Mouse (Mus musculus) embryo, embryonic 10 days (tissue): ENCODE data around the gene Dcun1d5.
"Not testable (repeated sequence)": the region's sequence is repeated elsewhere in the genome, so short reads cannot be mapped to it uniquely, and the experiment has no call there.

ENCODE experiments used
- DNase-seq: peaks from one replicate; pipeline ENCODE4 v3.0.0-alpha.2; 2015; ENCODE audit warnings: low spot score

Gene Dcun1d5

DNA sequence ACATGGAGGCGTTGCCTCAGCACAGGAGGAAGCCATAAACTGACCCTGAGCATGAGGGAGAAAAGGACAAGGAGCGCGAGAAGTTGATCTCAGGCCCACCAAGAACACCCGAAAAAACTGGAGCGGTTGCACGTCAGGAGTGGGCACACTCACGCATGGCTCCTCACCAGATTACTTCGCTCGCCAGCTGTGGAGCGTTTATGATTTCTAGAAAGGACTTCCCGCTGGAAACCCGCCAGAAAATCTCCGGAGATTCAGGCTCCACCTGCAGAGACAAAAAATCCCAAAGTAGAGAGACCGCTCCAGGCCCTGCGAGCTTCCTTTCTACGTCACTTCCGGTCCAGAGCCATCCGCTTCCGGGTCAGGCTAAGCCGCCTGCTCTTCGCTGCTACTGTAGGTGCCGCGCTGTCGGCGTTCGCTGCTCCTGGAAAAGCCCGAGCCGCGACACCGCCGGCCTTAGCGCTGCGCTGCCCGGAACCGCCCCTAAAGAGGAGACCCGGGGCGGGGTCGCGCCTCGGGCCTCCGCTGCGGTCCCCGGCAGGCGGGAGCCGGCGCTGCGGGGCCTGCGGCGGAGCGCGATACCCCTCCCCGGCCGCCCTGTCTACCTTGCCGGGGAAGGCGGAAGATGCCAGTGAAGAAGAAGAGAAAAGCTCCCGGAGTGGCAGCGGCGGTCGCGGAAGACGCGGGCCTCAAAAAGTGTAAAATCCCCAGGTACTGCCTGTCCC is at the start of gene Dcun1d5, which contains the start of gene Dync2h1:
Gene Dcun1d5 (plus strand): TSS at position 349 of the 725 bp plus-strand sequence.
Gene Dync2h1 (minus strand): TSS at position 275 of the 725 bp plus-strand sequence.
- peak; percentile 95 for DNase-seq

DNA sequence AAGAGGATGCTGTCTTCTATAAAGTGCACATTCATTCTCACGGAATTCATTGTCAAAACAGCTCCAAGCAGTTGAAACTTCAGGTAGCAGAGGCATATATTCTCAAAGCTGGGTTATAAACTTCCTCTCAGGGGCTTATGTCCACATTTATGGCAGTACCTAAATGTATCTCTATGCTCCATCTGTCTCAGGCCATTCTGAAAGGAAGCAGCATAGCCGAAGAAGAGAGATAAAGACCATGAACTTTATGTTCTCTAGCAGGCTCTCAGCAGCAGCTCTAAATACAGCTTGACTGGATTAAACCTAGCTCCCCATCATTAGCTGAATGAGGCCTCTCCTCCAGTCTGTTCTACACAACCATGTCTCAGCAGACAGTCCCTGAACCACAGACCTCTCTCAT is 29.9 kb upstream of the Dcun1d5 start:
- no peak for DNase-seq

DNA sequence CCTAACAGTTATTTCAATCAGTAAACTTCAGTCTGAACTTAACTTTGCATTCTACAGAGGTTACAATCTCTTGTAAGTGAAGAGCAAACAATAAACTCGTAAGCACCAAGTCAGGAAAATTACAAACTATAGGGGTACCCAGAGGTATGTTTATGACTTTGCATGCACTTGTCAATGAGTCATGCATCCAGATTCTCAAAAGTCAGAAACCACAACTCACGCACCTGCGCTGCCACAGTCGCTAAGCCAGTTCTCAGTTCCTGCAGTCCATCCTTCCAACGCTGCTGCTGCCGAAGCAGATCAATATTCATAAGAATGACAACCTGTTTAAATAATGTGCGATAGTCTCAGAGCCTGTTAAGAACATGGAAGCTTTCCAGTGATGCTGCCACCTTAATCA is 25.7 kb upstream of the Dcun1d5 start:
- DNase-seq, result no peak

DNA sequence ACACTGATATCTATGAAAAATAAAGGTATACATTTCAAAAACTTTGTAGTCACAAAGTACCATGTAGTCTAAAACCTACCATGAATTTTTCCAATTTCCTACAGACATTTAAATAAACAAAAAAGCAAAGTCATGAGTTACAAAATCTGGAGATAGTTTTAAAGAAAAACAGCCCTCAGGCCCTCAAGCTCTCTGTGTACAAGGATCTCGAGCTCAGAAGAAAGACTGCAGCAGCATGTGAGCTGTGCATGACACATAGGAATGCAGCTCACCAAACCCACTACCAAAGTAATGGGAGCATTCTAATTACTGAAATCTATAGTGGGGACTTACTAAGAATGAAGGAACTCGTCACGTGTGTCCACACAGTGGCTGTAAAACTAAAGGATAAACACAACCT is 24.6 kb upstream of the Dcun1d5 start:
- DNase-seq, result no peak

DNA sequence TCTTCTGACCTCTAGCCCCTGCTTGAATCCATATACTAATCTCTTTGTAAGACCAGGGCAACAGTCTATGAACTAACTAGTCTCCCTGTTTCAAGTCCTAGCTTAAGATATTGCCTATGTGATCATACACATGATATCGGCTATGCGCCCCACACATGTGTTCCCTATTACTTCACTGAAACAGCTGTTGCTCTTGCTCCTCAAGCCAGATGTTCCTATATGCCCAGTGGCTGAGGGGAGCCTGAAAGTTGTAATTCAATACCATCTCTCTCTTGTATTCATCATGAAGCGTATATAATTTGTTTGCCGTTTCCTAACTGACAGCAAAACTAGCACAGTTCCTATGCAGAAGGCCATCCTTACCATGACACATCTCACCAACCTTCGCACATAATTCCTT is 23.6 kb upstream of the Dcun1d5 start:
- no peak for DNase-seq

DNA sequence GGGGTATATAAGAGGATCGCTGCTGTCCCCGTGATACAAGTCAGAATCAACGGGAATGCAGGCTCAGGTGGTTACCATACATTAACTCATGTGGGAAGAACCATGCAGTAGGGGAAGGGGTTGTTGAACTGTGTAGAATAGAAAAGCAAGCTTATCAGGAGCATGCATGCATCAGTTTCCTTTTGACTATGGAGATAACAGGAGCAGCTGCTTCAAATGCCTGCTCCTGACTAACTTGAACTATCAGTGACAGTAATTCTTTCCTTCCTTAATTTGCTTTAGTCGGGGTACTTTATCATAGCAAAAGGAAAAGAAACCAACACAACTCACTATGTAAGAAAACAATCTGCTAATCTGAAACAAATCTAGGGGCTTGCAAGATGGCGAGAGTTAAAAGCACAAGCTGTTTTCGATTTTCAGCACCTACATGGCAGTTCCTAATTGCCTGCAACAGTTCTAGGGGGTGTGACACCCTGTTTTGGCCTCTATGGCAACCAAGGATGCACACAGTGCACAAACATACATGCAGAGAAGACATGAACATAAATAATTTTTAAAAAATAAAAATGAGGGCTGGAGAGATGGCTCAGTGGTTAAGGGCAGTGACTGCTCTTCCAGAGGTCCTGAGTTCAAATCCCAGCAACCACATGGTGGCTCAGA is 16.9 kb upstream of the Dcun1d5 start:
- DNase-seq, result no peak

DNA sequence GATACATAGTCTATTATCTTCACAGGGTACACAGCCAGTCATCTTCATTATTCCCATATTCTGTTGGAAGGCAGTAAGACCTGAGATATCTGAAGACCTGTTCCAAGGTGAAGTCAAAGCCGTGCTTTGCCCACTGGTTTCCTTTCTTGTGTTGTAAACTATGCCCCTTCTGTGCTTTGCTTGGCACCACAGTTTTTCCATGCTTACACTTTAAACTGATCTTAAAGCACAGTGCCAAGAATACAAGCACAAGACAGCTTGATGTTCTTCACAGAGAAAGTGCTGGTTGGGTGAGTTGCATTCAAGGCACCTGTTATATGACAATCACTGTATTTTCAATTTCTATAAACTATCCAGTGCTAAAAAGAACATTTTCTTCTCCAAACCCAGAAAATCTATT is 10.6 kb upstream of the Dcun1d5 start:
- DNase-seq, result no peak

DNA sequence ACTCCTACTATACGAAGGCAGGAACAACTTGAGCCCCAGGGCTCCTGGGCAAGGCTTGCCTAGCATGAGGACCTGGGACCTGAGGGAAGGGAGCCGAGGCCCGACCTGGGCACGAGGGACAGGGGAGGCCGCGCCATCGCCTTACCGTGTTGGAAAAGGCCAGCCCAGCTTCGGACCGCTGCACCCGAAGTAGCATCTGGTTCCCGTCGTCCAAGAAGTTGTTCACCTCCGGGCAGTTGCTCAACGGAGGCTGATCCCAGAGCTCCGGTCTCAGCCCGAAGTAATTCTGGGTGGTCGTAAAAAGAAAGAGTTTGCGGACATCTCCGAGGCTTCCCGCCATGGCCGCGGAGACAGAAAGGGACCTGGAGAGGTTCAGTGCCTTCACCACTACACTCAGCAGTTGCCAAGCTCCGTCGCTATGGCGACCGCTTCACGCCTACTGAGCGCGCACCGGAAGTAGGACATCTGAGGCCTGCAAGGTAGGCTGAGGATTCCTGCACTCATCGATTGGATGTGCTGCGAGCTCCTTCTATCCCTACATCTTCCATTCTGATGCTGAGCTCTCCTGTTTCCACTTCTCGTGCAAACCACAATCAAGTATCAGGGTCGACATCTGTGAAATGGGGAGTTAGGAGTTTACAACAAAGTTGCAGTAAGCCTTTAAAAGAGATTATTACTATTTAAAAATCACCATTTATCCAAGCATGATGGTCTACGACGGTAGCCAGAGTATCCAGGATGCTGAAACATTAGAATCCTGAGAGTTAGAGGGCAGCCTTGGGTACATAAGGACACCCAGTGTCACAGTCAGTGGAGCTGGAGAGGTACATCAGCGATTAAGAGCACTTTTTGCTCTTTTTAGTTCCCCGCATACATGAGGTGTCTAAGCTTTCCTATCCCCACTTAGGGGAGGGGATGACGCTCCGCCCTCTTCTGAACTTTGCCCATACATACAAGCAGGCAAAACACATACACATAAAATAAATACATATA is 7.4 kb upstream of the Dcun1d5 start:
- DNase-seq, result peak; percentile 97

DNA sequence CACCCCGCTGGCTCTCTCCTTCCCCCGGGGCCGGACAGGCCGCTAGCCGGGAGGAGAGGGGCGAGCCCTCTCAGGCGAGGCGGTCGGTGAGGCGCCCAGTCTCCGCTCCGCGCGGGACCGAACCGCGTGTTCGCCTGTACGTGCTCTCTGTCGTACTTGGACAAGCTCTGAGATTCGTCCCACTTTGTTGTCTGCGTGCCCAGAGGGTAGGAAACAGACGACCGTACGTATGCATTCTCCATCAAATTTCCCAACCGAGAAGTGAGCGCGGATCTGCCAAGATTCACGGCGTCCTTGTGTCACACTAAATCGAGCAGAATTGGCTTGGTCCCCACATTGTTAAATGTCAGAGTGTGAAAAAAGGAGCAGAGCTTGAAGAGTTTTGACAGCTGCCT is 574 bp downstream of the Dcun1d5 start:
- DNase-seq, result peak; percentile 50

DNA sequence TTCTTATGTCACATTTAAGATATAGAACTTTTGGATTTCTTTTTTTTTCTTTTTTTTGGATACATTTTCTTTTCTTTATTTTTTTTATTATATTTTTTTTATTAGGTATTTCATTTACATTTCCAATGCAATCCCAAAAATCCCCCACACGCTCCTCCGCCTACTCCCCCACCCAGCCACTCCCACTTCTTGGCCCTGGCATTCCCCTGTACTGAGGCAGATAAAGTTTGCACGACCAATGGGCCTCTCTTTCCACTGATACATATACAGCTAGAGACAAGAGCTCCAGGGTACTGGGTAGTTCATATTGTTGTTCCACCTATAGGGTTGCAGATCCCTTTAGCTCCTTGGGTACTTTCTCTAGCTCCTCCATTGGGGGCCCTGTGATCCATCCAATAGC is 6.4 kb downstream of the Dcun1d5 start:
- not testable (repeated sequence) for DNase-seq

DNA sequence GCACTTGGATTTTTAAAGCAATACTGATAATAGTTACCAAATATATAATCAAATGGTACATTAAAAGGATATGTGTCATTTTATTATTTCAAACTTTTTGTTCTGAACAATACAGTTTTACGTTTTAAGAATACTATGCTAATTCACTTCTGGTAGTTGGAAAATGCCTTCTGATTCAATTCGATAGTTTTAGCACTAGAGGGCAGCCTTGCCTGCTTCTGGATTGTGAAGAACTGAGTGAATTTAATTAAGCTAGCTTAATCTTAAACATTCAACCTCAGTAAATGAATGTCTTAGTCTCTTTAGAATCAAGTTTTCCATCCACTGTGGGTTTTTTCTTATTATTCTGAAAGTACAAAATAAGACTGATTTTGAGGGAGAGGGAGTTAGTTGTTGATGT is 31.9 kb downstream of the Dcun1d5 start:
- peak; percentile 18 for DNase-seq

DNA sequence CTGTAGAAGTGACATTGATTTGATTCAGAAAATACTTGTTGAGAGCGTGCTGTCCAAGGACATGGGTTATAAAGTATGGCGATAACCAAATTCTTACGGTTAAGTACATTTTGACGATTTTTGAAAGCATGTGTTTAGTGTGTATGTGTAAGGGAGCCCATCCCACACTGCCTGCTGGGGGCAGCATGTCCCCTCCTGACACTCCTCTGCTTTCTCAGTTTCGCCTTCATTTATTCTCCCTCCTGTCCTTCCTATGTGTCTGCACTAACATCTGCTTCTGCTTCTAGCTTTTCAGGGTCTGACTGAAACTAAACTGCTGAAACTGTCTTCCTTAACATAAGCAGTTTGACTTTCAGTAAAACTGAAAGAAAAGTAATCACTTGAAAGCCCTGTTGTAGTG is 36.7 kb downstream of the Dcun1d5 start:
- DNase-seq, result no peak

DNA sequence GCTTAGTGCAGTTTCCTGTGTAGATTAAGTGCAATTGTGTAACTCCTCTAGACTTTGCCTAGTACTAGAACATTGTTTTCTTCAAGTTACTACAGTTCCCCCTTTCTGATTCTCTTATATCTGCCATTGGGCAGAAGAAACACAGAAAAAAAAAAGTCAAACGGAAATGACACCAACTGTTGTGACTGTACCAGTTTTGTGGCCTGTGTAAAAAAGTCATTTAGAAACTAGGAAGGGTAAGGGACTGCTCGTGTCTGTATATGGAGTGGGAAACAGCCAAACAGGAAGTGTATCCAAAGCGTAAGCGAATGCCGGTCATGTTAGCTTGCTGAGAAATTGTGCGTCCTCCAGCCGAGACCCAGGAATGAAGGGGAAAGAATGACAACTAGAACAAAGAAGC is 37.1 kb downstream of the Dcun1d5 start:
- DNase-seq, result no peak

DNA sequence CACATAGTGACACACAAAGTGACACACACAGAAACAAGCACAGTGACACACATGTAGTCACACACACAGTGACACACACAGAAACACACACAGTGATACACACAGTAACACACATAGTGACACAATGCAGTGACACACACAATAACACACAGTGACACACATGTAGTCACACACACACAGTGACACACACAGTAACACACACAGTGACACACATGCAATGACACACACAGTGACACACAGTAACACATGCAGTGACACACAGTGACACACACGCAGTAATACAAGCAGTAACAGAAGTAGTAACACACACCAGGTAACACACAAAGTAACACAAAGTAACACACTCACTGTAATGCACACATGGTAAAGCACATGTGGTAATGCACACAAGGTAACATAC is 54.3 kb downstream of the Dcun1d5 start:
- no peak for DNase-seq

DNA sequence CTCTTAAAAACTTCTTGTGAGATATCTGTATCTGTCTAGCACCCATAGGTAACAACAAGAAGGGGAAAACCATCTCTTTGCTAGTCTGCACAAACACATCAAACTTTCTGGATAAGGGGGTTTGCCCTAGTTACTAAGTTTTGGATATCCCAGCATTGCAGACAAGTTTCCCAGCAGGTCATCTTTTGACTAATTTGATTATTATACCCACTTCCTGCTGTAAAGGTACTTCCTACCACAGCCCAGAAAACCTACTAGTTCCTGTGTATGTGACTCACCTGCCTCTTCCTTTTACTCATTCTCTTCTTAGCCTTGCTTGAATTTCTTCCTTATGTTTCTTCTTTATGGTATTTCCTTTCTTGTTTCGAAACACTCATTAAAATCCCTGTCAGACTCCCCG is 55.6 kb downstream of the Dcun1d5 start:
- DNase-seq, result no peak

DNA sequence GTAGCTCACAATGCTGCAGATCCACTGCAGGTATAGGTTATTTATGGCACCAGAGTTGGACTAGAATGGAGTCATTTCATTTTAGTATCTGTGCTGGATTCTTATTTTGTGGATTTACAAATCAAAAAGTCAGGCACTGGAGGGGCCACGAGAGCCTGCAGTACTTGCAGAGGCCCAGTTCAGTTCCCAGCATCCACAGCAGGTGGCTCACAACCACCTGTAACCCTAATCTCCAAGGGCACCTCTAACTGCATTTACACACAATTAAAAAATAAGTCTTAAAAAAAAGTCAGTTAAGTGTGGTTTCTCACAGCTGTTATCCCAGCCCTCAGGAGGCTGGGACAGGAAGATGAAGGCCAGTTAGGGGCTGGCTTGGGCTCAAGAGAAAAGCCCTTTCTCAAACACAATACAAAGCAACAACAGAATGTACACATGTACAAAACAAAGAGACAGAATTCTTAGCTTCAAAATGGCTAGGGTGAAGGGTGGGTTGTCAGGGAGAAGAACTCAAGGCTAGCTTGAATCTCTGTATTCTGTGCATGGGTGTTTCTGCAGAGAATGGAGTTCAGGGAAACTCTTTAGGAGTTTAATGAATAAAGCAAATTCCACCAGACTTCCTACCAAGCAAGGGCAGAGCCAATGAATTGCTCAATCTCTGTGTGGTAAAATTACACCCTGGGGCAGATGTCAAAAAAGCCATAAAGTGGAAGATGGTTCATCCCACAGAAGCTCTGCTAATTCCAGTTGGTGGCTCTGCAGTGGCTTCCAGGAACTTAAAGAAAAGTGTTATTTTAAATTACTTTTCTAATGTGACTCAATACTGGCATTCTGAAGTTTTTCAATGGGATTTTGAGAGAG is 68.7 kb downstream of the Dcun1d5 start:
- no peak for DNase-seq
